ENCODE assay signal across 8 mouse cellular contexts in the genomic region with DNA sequence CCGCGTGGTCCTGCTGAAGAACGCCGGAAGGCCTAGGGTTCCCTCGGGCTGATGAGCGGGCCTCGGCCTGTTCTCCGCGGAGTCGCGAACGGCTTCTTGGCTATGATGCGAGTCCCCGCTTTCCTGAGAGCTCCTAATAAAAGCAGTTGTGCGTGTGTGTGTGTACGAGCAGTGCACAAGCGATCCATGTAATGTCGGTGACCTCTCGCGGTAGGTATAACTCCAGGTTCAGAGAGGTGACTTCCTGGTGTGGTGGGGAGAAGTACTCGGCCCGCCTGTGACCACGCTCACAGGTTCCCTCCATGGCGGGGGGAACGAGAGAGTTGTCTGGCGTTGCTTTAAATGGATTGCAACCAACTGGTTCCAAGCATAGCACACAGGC. TPM values are rescaled to one million over a fixed set of nuclear protein-coding genes. Genes with fewer than 3 reads are reported as not detected.
DNase-seq lines count a peak whose midpoint lies in the region; ATAC-seq and TF ChIP-seq lines count a peak whose summit lies in the region.

No protein-coding gene starts in this region.

- no peak for TF ChIP-seq POLR2A in lung, adult 2 months (IDR thresholded peaks at IDR 0.05; ENCODE audit: borderline replicate concordance, extremely low read depth, low read depth, low read length)

- H3K9ac ChIP-seq in intestine, embryonic 14.5 days (ENCODE audit: low read length), result peak overlapping the region; percentile 97
- H3K9ac ChIP-seq in midbrain, embryonic 14.5 days (replicated peaks; ENCODE audit: low read length), result peak overlapping the region; percentile 82

- H3K36me3 ChIP-seq in embryonic facial prominence, embryonic 10.5 days (replicated peaks), result peaks cover 34% of the 10 kb centered on the region
- peaks cover 29% of the 10 kb centered on the region for H3K36me3 ChIP-seq in intestine, embryonic 14.5 days (ENCODE audit: control insufficient read depth, insufficient read depth, low read length)
- peaks cover 29% of the 10 kb centered on the region for H3K36me3 ChIP-seq in midbrain, embryonic 14.5 days (ENCODE audit: control insufficient read depth, insufficient read depth, low read length)

- WGBS in lung, adult 2 months, result under 1% methylated on average over 26 of the region's 26 CpGs
- WGBS in embryonic facial prominence, embryonic 10.5 days, result 1% methylated on average over 26 of the region's 26 CpGs
- under 1% methylated on average over 26 of the region's 26 CpGs for WGBS in intestine, embryonic 14.5 days
- under 1% methylated on average over 26 of the region's 26 CpGs for WGBS in midbrain, embryonic 14.5 days

- ATAC-seq in intestine, embryonic 14.5 days (replicated peaks; ENCODE audit: low FRiP score, low TSS enrichment, low read depth), result peak; percentile 33
- ATAC-seq in midbrain, embryonic 14.5 days (ENCODE audit: low FRiP score, low TSS enrichment), result peak; percentile 31

- peak overlapping the region; percentile 65 for H3K4me3 ChIP-seq in lung, adult 2 months (replicated peaks; ENCODE audit: extremely low read depth, low read depth, low read length)
- peak overlapping the region; percentile 99 for H3K4me3 ChIP-seq in embryonic facial prominence, embryonic 10.5 days
- H3K4me3 ChIP-seq in intestine, embryonic 14.5 days (ENCODE audit: low read depth, low read length), result peak overlapping the region; percentile 94
- H3K4me3 ChIP-seq in midbrain, embryonic 14.5 days (replicated peaks; ENCODE audit: low read depth, low read length), result peak overlapping the region; percentile 87

- DNase-seq in lung, adult 2 months, result no peak
- DNase-seq in lung, postnatal 10 days, result no peak
- no peak for DNase-seq in embryonic facial prominence, embryonic 10.5 days (ENCODE audit: low spot score)
- DNase-seq in intestine, embryonic 14.5 days (ENCODE audit: low spot score), result no peak
- no peak for DNase-seq in midbrain, embryonic 14.5 days
- DNase-seq in cerebellum, adult 9-10 months, result no peak
- DNase-seq in cerebellum, adult 11 months, result no peak
- no peak for DNase-seq in kidney, adult 8-10 months

- H3K27ac ChIP-seq in embryonic facial prominence, embryonic 10.5 days (replicated peaks), result peak overlapping the region; percentile 97
- peak overlapping the region; percentile 100 for H3K27ac ChIP-seq in intestine, embryonic 14.5 days (ENCODE audit: low read depth)
- H3K27ac ChIP-seq in midbrain, embryonic 14.5 days (replicated peaks; ENCODE audit: low read depth, low read length), result peak overlapping the region; percentile 98

- no peaks in the 10 kb centered on the region for H3K27me3 ChIP-seq in embryonic facial prominence, embryonic 10.5 days (replicated peaks; ENCODE audit: low read depth, poor library complexity, severe bottlenecking)
- H3K27me3 ChIP-seq in intestine, embryonic 14.5 days (replicated peaks; ENCODE audit: control insufficient read depth, insufficient read depth, low read length), result no peaks in the 10 kb centered on the region
- no peaks in the 10 kb centered on the region for H3K27me3 ChIP-seq in midbrain, embryonic 14.5 days (ENCODE audit: control insufficient read depth, insufficient read depth, low read length)

- H3K9me3 ChIP-seq in embryonic facial prominence, embryonic 10.5 days, result no peaks in the 10 kb centered on the region
- H3K9me3 ChIP-seq in intestine, embryonic 14.5 days (ENCODE audit: control insufficient read depth, low read length), result no peaks in the 10 kb centered on the region
- H3K9me3 ChIP-seq in midbrain, embryonic 14.5 days (ENCODE audit: control insufficient read depth, low read length), result no peaks in the 10 kb centered on the region

- H3K4me2 ChIP-seq in intestine, embryonic 14.5 days (ENCODE audit: low read length), result peak overlapping the region; percentile 86
- peak overlapping the region; percentile 73 for H3K4me2 ChIP-seq in midbrain, embryonic 14.5 days (ENCODE audit: low read length)

- peaks cover 7% of the 10 kb centered on the region for H3K4me1 ChIP-seq in lung, adult 2 months (ENCODE audit: control insufficient read depth, insufficient read depth, low read length)
- H3K4me1 ChIP-seq in embryonic facial prominence, embryonic 10.5 days, result peaks cover 28% of the 10 kb centered on the region
- H3K4me1 ChIP-seq in intestine, embryonic 14.5 days (replicated peaks; ENCODE audit: control insufficient read depth, insufficient read depth, low read length), result peaks cover 14% of the 10 kb centered on the region; the same call in 1 of the 2 replicates
- peaks cover 17% of the 10 kb centered on the region for H3K4me1 ChIP-seq in midbrain, embryonic 14.5 days (ENCODE audit: control insufficient read depth, insufficient read depth, low read length)

- TF ChIP-seq CTCF in lung, adult 2 months (IDR thresholded peaks at IDR 0.05; ENCODE audit: insufficient read depth, low read length), result no peak

RNA-seq across cellular contexts. Expression of a gene that starts 0.6 kb away (rescaled TPM):
- polyA plus RNA-seq in lung, adult 2 months (2012; rRNA removed), result 6.1 and 8.1 TPM in 2 replicates
- 625 and 641 TPM in 2 replicates for polyA plus RNA-seq in embryonic facial prominence, embryonic 10.5 days (2016; fragmentation: Nextera tagmentation; extraction: Ambion mirVana)
- 423 and 436 TPM in 2 replicates for polyA plus RNA-seq in intestine, embryonic 14.5 days (2014; fragmentation: Nextera tagmentation; extraction: Ambion mirVana)
- polyA plus RNA-seq in midbrain, embryonic 14.5 days (2014; fragmentation: Nextera tagmentation; extraction: Ambion mirVana), result 153 and 154 TPM in 2 replicates

RNA-seq across cellular contexts. Expression of a gene that starts 57.2 kb away (rescaled TPM):
- 13.7 and 16.4 TPM in 2 replicates for polyA plus RNA-seq in lung, adult 2 months (2012; rRNA removed)
- polyA plus RNA-seq in embryonic facial prominence, embryonic 10.5 days (2016; fragmentation: Nextera tagmentation; extraction: Ambion mirVana), result 4.9 and 6.2 TPM in 2 replicates
- 7.7 and 10.4 TPM in 2 replicates for polyA plus RNA-seq in intestine, embryonic 14.5 days (2014; fragmentation: Nextera tagmentation; extraction: Ambion mirVana)
- 5.9 and 7.0 TPM in 2 replicates for polyA plus RNA-seq in midbrain, embryonic 14.5 days (2014; fragmentation: Nextera tagmentation; extraction: Ambion mirVana)

Comparison
In these comparisons a context has a peak if more than half of its experiments do, and no peak if none do; other contexts are left out.
1. RNA of a gene that starts 0.6 kb away (polyA plus RNA-seq): 625 to 641 TPM in embryonic facial prominence, embryonic 10.5 days, 423 to 436 TPM in intestine, embryonic 14.5 days and 153 to 154 TPM in midbrain, embryonic 14.5 days; 6.1 to 8.1 TPM in lung, adult 2 months; every median in the first group is over 10 times any median in the second.
2. Peak in every context shown above with its lines, with median percentiles within 50 percentile points of each other: H3K4me3 ChIP-seq and H3K27ac ChIP-seq.